Mouse (Mus musculus): Measurements from ENCODE around the gene Gm6803. TPM values are rescaled to one million over a fixed set of nuclear protein-coding genes. Genes with fewer than 3 reads are reported as not detected.
"Not testable (repeated sequence)": the region's sequence is repeated elsewhere in the genome, so short reads cannot be mapped to it uniquely, and the experiment has no call there.

Gene Gm6803
- total RNA-seq (2022): not detected

DNA sequence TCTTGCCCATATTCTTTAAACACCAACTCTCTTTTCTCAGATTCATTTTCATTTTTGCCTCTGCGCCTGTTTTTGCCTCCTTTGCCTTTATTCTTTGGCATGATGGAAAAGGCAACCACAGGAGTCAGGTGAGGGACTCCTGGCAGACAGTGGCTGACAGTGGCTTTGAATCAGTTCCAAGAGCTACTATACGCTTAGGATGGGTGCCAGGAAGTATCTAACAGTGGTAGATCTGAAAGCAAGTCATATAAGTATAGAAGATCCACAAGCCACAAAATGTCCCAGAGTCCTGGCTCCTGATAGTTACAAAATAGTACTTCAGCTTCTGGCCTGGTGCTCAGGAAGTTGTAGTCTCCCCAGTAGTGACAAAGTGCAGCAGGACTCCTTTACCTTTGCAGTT lies at the start of gene Gm6803:
Gene Gm6803, minus strand, starts transcription at position 101 of the 400 bp plus-strand sequence.
- DNase-seq (ENCODE audit: low spot score in 2 of 2): not testable (repeated sequence)

DNA sequence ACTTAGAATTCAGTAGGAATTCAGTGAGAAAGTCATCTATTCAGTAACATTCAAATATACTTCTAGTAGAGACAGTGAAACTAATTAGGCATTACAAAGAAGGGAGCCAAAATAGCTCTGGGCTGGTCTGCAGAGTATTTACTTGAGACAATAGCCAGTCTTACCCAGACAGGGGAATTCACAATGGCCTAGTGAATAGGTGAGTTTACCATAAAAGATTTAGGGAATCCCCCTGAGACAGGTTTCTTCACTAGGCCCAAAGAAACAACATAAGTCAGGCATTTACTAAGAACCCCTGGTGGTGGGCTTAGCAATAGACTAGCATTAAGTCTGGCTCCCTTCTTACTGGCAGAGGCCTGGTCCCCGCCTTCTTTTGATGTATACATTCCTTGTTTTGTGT lies 26.7 kb upstream of the Gm6803 start:
- DNase-seq (ENCODE audit: low spot score in 2 of 2): not testable (repeated sequence)

DNA sequence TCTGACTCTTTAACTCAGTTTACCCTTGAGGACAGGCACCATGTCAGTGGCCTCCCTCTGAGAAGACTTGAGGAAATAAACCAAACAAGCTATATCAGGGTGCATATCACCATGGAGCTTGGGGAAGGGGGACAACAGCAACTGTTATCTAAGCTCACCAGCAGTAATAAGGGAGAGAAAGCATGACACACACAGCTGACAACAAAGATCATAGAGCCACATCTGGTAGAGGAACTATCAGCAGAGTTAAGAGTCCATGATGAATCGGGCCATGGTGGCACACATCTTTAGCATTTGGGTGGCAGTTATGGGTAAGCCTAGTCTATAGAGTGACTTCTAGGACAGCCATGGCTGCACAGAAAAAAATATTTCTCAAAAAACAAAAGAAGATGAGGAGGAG lies 21.1 kb upstream of the Gm6803 start:
- not testable (repeated sequence) for DNase-seq (ENCODE audit: low spot score in 2 of 2)

DNA sequence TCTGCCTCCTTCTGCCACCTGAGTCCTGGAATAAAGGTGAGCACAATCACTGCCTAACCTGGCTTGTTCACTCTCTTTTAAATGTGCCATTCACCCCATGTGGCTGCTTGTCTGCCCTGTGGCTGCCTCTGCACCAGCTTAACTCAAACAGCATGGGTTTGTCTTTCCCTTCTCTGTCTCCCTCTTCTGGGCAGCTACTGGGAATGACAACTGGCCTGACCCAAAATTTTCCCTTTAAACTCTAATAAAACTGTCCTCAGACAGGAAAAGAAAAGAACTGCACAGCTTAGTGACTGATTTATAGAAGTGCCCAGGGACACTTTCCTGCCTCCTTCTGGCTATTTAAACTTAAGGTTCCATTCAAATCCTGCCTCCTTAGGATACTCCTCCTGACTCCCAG lies 20.5 kb upstream of the Gm6803 start:
- DNase-seq (ENCODE audit: low spot score in 2 of 2): not testable (repeated sequence)

DNA sequence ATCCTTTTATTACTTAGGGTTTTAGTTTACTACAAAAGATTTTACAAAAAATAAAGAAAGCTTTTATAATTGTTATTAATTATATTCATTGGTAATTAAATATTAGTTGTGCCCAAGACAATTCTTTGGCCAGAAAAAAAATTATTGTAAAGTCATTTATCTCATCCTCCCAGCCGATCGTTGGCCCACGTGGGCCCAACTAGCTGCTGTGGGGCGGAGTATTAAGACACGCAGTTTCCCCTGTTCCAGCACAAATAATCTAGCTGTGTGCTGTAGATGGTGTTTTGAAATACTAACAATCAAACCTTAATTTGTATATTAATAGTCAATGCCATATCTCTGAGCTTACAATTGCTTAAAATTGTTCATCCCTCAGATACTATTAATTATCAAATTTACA lies 13.7 kb upstream of the Gm6803 start:
- not testable (repeated sequence) for DNase-seq (ENCODE audit: low spot score in 2 of 2)

DNA sequence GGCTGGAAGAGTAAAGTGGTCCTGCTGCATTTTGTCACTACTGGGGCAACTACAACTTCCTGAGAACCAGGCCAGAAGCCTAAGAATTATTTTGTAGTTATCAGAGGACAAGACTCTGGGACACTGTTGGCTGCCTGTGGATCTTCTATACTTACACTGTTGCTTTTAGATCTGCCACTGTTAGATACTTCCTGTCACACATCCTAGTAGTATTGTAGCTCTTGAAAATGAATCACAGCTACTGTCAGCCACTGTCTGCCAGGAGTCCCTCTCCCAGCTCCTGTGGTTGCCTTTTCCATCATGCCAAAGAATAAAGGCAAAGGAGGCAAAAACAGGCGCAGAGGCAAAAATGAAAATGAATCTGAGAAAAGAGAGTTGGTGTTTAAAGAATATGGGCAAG lies 8.1 kb upstream of the Gm6803 start, which contains the start of gene Gm2056:
Gene Gm2056, plus strand, starts transcription at position 301 of the 400 bp plus-strand sequence.
- DNase-seq (ENCODE audit: low spot score in 2 of 2): not testable (repeated sequence)

DNA sequence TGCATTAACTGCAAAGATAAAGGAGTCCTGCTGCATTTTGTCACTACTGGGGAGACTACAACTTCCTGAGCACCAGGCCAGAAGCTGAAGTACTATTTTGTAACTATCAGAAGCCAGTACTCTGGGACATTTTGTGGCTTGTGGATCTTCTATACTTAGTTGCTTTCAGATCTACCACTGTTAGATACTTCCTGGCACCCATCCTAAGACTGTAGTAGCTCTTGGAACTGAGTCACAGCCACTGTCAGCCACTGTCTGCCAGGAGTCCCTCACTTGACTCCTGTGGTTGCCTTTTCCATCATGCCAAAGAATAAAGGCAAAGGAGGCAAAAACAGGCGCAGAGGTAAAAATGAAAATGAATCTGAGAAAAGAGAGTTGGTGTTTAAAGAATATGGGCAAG lies 7.0 kb downstream of the Gm6803 start, which contains the start of gene Gm2075:
Gene Gm2075, plus strand, starts transcription at position 301 of the 400 bp plus-strand sequence.
- not testable (repeated sequence) for DNase-seq (ENCODE audit: low spot score in 2 of 2)

DNA sequence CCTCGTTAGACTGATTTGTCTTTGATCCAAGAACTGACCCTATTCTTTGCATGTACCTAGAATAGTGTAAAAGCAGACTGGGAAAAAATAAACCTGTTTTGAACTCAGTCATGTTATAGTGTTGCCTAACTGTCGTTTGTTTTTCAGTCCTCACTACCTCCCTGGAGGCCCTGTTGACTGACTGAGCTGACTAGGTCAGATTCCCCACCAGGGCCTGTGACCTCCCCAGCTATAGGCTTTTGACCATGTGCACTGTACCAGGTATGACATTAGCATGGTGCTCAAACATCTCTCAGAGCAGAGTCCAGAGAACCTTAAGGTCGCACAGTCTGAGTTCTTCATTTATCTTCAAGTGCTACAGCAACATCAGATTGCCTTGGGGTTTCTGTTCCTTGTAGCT lies 14.5 kb downstream of the Gm6803 start:
- DNase-seq (ENCODE audit: low spot score in 2 of 2): not testable (repeated sequence)

DNA sequence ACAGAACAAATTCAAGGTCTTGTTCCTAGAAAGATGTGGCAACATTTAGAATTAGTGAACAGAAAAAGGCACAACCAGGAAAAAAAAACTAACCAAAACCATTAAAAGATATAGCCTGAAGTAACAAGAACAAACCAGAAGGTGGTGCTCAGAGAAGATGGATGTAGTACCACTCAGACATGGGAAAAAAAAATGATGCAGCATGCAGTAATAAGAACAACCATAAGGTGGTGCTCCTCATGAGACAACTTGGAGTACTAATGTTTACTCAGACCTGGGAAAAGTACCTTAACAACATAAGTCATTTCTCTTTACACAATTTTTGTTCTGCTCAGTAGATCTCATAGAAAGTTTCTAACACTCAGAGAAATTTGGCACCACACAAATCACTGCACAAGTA lies 34.6 kb downstream of the Gm6803 start:
- not testable (repeated sequence) for DNase-seq (ENCODE audit: low spot score in 2 of 2)

Other genes with a start within 250 kb of the Gm6803 start
- not detected for gene Gm21319, start 243.0 kb downstream of the Gm6803 start, total RNA-seq (2022)
- gene Gm21936, start 223.3 kb downstream of the Gm6803 start, total RNA-seq (2022): not detected
- gene BB287469, start 202.2 kb downstream of the Gm6803 start, total RNA-seq (2022): not detected
- not detected for gene Gm2001, start 176.4 kb downstream of the Gm6803 start, total RNA-seq (2022)
- not detected for gene Gm2016, start 144.7 kb downstream of the Gm6803 start, total RNA-seq (2022)
- not detected for gene Gm2022, start 123.4 kb downstream of the Gm6803 start, total RNA-seq (2022)
- gene Gm2035, start 98.9 kb downstream of the Gm6803 start, total RNA-seq (2022): not detected
- gene Gm2042, start 64.7 kb downstream of the Gm6803 start, total RNA-seq (2022): not detected
- not detected for gene Gm2075, start 6.9 kb downstream of the Gm6803 start, total RNA-seq (2022)
- gene Gm2056, start 8.2 kb upstream of the Gm6803 start, total RNA-seq (2022): not detected
- gene Gm16368, start 64.9 kb upstream of the Gm6803 start, total RNA-seq (2022): not detected
- not detected for gene Gm10436, start 163.3 kb upstream of the Gm6803 start, total RNA-seq (2022)
- not detected for gene Gm8332, start 231.3 kb upstream of the Gm6803 start, total RNA-seq (2022)